Mouse (Mus musculus) intestine, postnatal 0 days (tissue): ENCODE measurements at regions not wholly inside any gene's neighbourhood (a gene's known extent, or its start where the extent isn't known, plus 50 kb on each side); places are given as distances from the start of the nearest gene placed in this dataset.

Experiments used
- ATAC-seq: fragments of 200-750 bp; cut with Nextera tagmentation; 2 replicates; pipeline ENCODE4 v1.8.0; 2017; ENCODE audit warnings: mild to moderate bottlenecking, moderate TSS enrichment, moderate library complexity
- H3K27ac ChIP-seq: fragments of 300-500 bp; sonication (generic); 2 replicates; pipeline ENCODE4 v1.5.1; 2014; ENCODE audit warnings: mild to moderate bottlenecking, low read depth, low read length, moderate library complexity
- H3K27me3 ChIP-seq: fragments of 300-500 bp; sonication (generic); replicated peaks from 2 replicates; pipeline ENCODE4 v1.6.1; 2014; ENCODE audit warnings: low read length, mixed read lengths; ENCODE audit not compliant: control insufficient read depth, insufficient read depth
- H3K36me3 ChIP-seq: fragments of 300-500 bp; sonication (generic); 2 replicates; pipeline ENCODE4 v1.6.1; 2014; ENCODE audit warnings: mild to moderate bottlenecking, moderate library complexity; ENCODE audit not compliant: control insufficient read depth, insufficient read depth
- H3K4me1 ChIP-seq: fragments of 300-500 bp; sonication (generic); replicated peaks from 2 replicates; pipeline ENCODE4 v1.6.1; 2014; ENCODE audit warnings: antibody characterized with exemption, low read length, mixed read lengths; ENCODE audit not compliant: control insufficient read depth, insufficient read depth
- H3K4me2 ChIP-seq: fragments of 300-500 bp; sonication (generic); replicated peaks from 2 replicates; pipeline ENCODE4 v1.6.1; 2014; ENCODE audit warnings: low read depth, mild to moderate bottlenecking, moderate library complexity
- H3K4me3 ChIP-seq: fragments of 300-500 bp; sonication (generic); 2 replicates; pipeline ENCODE4 v1.5.1; 2014; ENCODE audit warnings: low read depth, low read length
- H3K9ac ChIP-seq: fragments of 300-500 bp; sonication (generic); 2 replicates; pipeline ENCODE4 v1.6.1; 2014; ENCODE audit warnings: mild to moderate bottlenecking, low read depth, low read length
- H3K9me3 ChIP-seq: fragments of 300-500 bp; sonication (generic); 2 replicates; pipeline ENCODE4 v1.6.1; 2016; ENCODE audit warnings: mixed run types; ENCODE audit not compliant: control insufficient read depth
- CTCF ChIP-seq: sonication (generic); IDR thresholded peaks from 2 replicates; pipeline ENCODE4 v1.5.1; 2016; ENCODE audit warnings: low read depth, mild to moderate bottlenecking, control low read depth, antibody characterized with exemption, moderate library complexity
- WGBS: fragments of 180-500 bp; shearing (Covaris S2); extraction: QIAGEN DNeasy Blood & Tissue Kit; methylation state at CpG from one replicate; pipeline ENCODE4 v1.1.7; 2014; 5-methylcytosine and 5-hydroxymethylcytosine counted together

GRCm38 (mm10) chr5:49639637-49640036 is 114.9 kb upstream of the Kcnip4 start:
- WGBS = 92% methylated on average over 4 of the region's 4 CpGs
- H3K9ac ChIP-seq = no peak overlapping the region
- H3K4me3 ChIP-seq = no peak overlapping the region
- no peaks in the 10 kb centered on the region for H3K4me1 ChIP-seq
- no peak for TF ChIP-seq CTCF
- no peak overlapping the region for H3K27ac ChIP-seq
- ATAC-seq = no peak
- H3K9me3 ChIP-seq = no peaks in the 10 kb centered on the region
- no peaks in the 10 kb centered on the region for H3K36me3 ChIP-seq
- H3K27me3 ChIP-seq = no peaks in the 10 kb centered on the region
- no peak overlapping the region for H3K4me2 ChIP-seq

- Histone ChIP-seq H3K36me3 (no peaks in the 10 kb centered on the region), H3K27ac (no peak overlapping the region), H3K4me2 (no peak overlapping the region), H3K9ac (no peak overlapping the region), H3K4me3 (no peak overlapping the region), H3K4me1 (no peaks in the 10 kb centered on the region), H3K9me3 (no peaks in the 10 kb centered on the region), H3K27me3 (no peaks in the 10 kb centered on the region)
- 88% methylated on average over 1 of the region's 1 CpGs for WGBS
- ATAC-seq = no peak
- no peak for TF ChIP-seq CTCF
Measured at GRCm38 (mm10) chr5:49620152-49620551, 95.4 kb upstream of the Kcnip4 start.

- 15% methylated on average over 1 of the region's 1 CpGs for WGBS
- no peak overlapping the region for H3K27ac ChIP-seq
- H3K27me3 ChIP-seq = no peaks in the 10 kb centered on the region
- H3K4me2 ChIP-seq = no peak overlapping the region
- H3K4me3 ChIP-seq = no peak overlapping the region
- no peak for ATAC-seq
- no peak for TF ChIP-seq CTCF
- H3K36me3 ChIP-seq = no peaks in the 10 kb centered on the region
- H3K9ac ChIP-seq = no peak overlapping the region
- H3K4me1 ChIP-seq = no peaks in the 10 kb centered on the region
- no peaks in the 10 kb centered on the region for H3K9me3 ChIP-seq
Measured at GRCm38 (mm10) chr5:49606761-49607160, 82.1 kb upstream of the Kcnip4 start.

- WGBS = 74% methylated on average over 3 of the region's 3 CpGs
Measured at GRCm38 (mm10) chr5:49580777-49581176, 56.1 kb upstream of the Kcnip4 start.

GRCm38 (mm10) chr5:49575901-49576300 is 51.2 kb upstream of the Kcnip4 start:
- Histone ChIP-seq H3K4me3 (no peak overlapping the region), H3K9ac (no peak overlapping the region), H3K27ac (no peak overlapping the region), H3K4me2 (no peak overlapping the region), H3K27me3 (no peaks in the 10 kb centered on the region), H3K36me3 (no peaks in the 10 kb centered on the region), H3K9me3 (no peaks in the 10 kb centered on the region), H3K4me1 (no peaks in the 10 kb centered on the region)
- 49% methylated on average over 2 of the region's 2 CpGs for WGBS
- TF ChIP-seq CTCF = no peak
- no peak for ATAC-seq

More at GRCm38 (mm10) chr5:49580777-49581176, 56.1 kb upstream of the Kcnip4 start:
- Histone ChIP-seq H3K27me3 (no peaks in the 10 kb centered on the region), H3K4me3 (no peak overlapping the region), H3K27ac (no peak overlapping the region), H3K9me3 (no peaks in the 10 kb centered on the region), H3K36me3 (no peaks in the 10 kb centered on the region), H3K4me1 (no peaks in the 10 kb centered on the region), H3K4me2 (no peak overlapping the region), H3K9ac (no peak overlapping the region)
- TF ChIP-seq CTCF = no peak
- no peak for ATAC-seq
